Mouse (Mus musculus): Measurements from ENCODE around the gene Cd300lf. TPM values are rescaled to one million over a fixed set of nuclear protein-coding genes. Genes with fewer than 3 reads are reported as not detected.

Gene Cd300lf
- polyA plus RNA-seq, 1 experiment from 2014 or later = 0.22 TPM

- Histone ChIP-seq H3K4me3 (ENCODE audit: low read depth, low read length) (no peak overlapping the region), H3K36me3 (ENCODE audit: control insufficient read depth, insufficient read depth, low read length) (no peaks in the 10 kb centered on the region), H3K4me2 (replicated peaks; ENCODE audit: low read depth, low read length) (no peak overlapping the region), H3K4me1 (replicated peaks; ENCODE audit: control insufficient read depth, insufficient read depth, low read length) (peaks cover 13% of the 10 kb centered on the region), H3K9ac (ENCODE audit: low read depth, low read length) (no peak overlapping the region), H3K27ac (ENCODE audit: low read depth, low read length) (no peak overlapping the region), H3K27me3 (ENCODE audit: control insufficient read depth, insufficient read depth, low read length) (peaks cover 2% of the 10 kb centered on the region; the same call in 1 of the 2 replicates), H3K9me3 (ENCODE audit: control insufficient read depth, low read length) (no peaks in the 10 kb centered on the region)
- DNase-seq (ENCODE audit: low spot score) = peak; percentile 55
- whole genome bisulfite sequencing = 20% methylated on average over 4 of the region's 4 CpGs
- ATAC-seq (ENCODE audit: low FRiP score) = no peak
Measured at GRCm38 (mm10) chr11:115172825-115173287, 39.1 kb upstream of the Cd300lf start.

GRCm38 (mm10) chr11:115171125-115171524, 37.3 kb upstream of the Cd300lf start:
- H3K9ac ChIP-seq (ENCODE audit: low read depth, low read length) = no peak overlapping the region
- peaks cover 8% of the 10 kb centered on the region for H3K4me1 ChIP-seq (replicated peaks; ENCODE audit: control insufficient read depth, insufficient read depth, low read length)
- peaks cover 2% of the 10 kb centered on the region; the same call in 1 of the 2 replicates for H3K27me3 ChIP-seq (ENCODE audit: control insufficient read depth, insufficient read depth, low read length)
- no peak overlapping the region for H3K4me3 ChIP-seq (ENCODE audit: low read depth, low read length)
- H3K9me3 ChIP-seq (ENCODE audit: control insufficient read depth, low read length) = no peaks in the 10 kb centered on the region
- H3K4me2 ChIP-seq (replicated peaks; ENCODE audit: low read depth, low read length) = no peak overlapping the region
- H3K27ac ChIP-seq (ENCODE audit: low read depth, low read length) = no peak overlapping the region
- no peak for DNase-seq (ENCODE audit: low spot score)
- H3K36me3 ChIP-seq (ENCODE audit: control insufficient read depth, insufficient read depth, low read length) = no peaks in the 10 kb centered on the region
- WGBS = 41% methylated on average over 8 of the region's 8 CpGs
- ATAC-seq (ENCODE audit: low FRiP score) = no peak

GRCm38 (mm10) chr11:115169430-115169829, 35.6 kb upstream of the Cd300lf start:
- no peak for ATAC-seq (ENCODE audit: low FRiP score)
- Histone ChIP-seq H3K4me2 (replicated peaks; ENCODE audit: low read depth, low read length) (no peak overlapping the region), H3K27me3 (ENCODE audit: control insufficient read depth, insufficient read depth, low read length) (peaks cover 8% of the 10 kb centered on the region), H3K4me3 (ENCODE audit: low read depth, low read length) (no peak overlapping the region), H3K9ac (ENCODE audit: low read depth, low read length) (no peak overlapping the region), H3K36me3 (ENCODE audit: control insufficient read depth, insufficient read depth, low read length) (no peaks in the 10 kb centered on the region), H3K9me3 (ENCODE audit: control insufficient read depth, low read length) (no peaks in the 10 kb centered on the region), H3K4me1 (replicated peaks; ENCODE audit: control insufficient read depth, insufficient read depth, low read length) (peaks cover 11% of the 10 kb centered on the region), H3K27ac (ENCODE audit: low read depth, low read length) (no peak overlapping the region)
- no peak for DNase-seq (ENCODE audit: low spot score)
- WGBS = 87% methylated on average over 4 of the region's 4 CpGs

- Histone ChIP-seq H3K4me2 (replicated peaks; ENCODE audit: low read depth, low read length) (no peak overlapping the region), H3K4me1 (replicated peaks; ENCODE audit: control insufficient read depth, insufficient read depth, low read length) (peaks cover 13% of the 10 kb centered on the region), H3K27me3 (ENCODE audit: control insufficient read depth, insufficient read depth, low read length) (peaks cover 15% of the 10 kb centered on the region), H3K27ac (ENCODE audit: low read depth, low read length) (no peak overlapping the region), H3K9me3 (ENCODE audit: control insufficient read depth, low read length) (no peaks in the 10 kb centered on the region), H3K36me3 (ENCODE audit: control insufficient read depth, insufficient read depth, low read length) (no peaks in the 10 kb centered on the region), H3K9ac (ENCODE audit: low read depth, low read length) (0 out of 2 replicates have a peak overlapping the region, but pooled peaks have one; percentile 8), H3K4me3 (ENCODE audit: low read depth, low read length) (no peak overlapping the region)
- DNase-seq (ENCODE audit: low spot score) (no peak), ATAC-seq (ENCODE audit: low FRiP score) (no peak)
- WGBS = 83% methylated on average over 8 of the region's 8 CpGs
Measured at GRCm38 (mm10) chr11:115167631-115168249, 33.9 kb upstream of the Cd300lf start.

- Histone ChIP-seq H3K4me3 (ENCODE audit: low read depth, low read length) (no peak overlapping the region), H3K9me3 (ENCODE audit: control insufficient read depth, low read length) (no peaks in the 10 kb centered on the region), H3K9ac (ENCODE audit: low read depth, low read length) (no peak overlapping the region), H3K27me3 (ENCODE audit: control insufficient read depth, insufficient read depth, low read length) (peaks cover 20% of the 10 kb centered on the region), H3K4me1 (replicated peaks; ENCODE audit: control insufficient read depth, insufficient read depth, low read length) (peaks cover 12% of the 10 kb centered on the region), H3K27ac (ENCODE audit: low read depth, low read length) (no peak overlapping the region), H3K36me3 (ENCODE audit: control insufficient read depth, insufficient read depth, low read length) (no peaks in the 10 kb centered on the region), H3K4me2 (replicated peaks; ENCODE audit: low read depth, low read length) (no peak overlapping the region)
- 97% methylated on average over 3 of the region's 3 CpGs for WGBS
- ATAC-seq (ENCODE audit: low FRiP score) (no peak), DNase-seq (ENCODE audit: low spot score) (no peak)
Measured at GRCm38 (mm10) chr11:115166776-115167175, 33.0 kb upstream of the Cd300lf start.

GRCm38 (mm10) chr11:115164976-115165374, 31.2 kb upstream of the Cd300lf start:
- peaks cover 13% of the 10 kb centered on the region for H3K4me1 ChIP-seq (replicated peaks; ENCODE audit: control insufficient read depth, insufficient read depth, low read length)
- H3K9ac ChIP-seq (ENCODE audit: low read depth, low read length) = peak overlapping the region; percentile 35
- peak overlapping the region; percentile 90 for H3K4me2 ChIP-seq (replicated peaks; ENCODE audit: low read depth, low read length)
- ATAC-seq (ENCODE audit: low FRiP score) (no peak), DNase-seq (ENCODE audit: low spot score) (no peak)
- no peaks in the 10 kb centered on the region for H3K9me3 ChIP-seq (ENCODE audit: control insufficient read depth, low read length)
- peaks cover 24% of the 10 kb centered on the region for H3K27me3 ChIP-seq (ENCODE audit: control insufficient read depth, insufficient read depth, low read length)
- H3K4me3 ChIP-seq (ENCODE audit: low read depth, low read length) = peak overlapping the region; percentile 59
- no peaks in the 10 kb centered on the region for H3K36me3 ChIP-seq (ENCODE audit: control insufficient read depth, insufficient read depth, low read length)
- H3K27ac ChIP-seq (ENCODE audit: low read depth, low read length) = no peak overlapping the region
- under 1% methylated on average over 9 of the region's 9 CpGs for WGBS

GRCm38 (mm10) chr11:115164341-115164975, 30.7 kb upstream of the Cd300lf start:
- H3K36me3 ChIP-seq (ENCODE audit: control insufficient read depth, insufficient read depth, low read length) = no peaks in the 10 kb centered on the region
- ATAC-seq (ENCODE audit: low FRiP score) (no peak), DNase-seq (ENCODE audit: low spot score) (no peak)
- no peak overlapping the region for H3K27ac ChIP-seq (ENCODE audit: low read depth, low read length)
- H3K9me3 ChIP-seq (ENCODE audit: control insufficient read depth, low read length) = no peaks in the 10 kb centered on the region
- H3K4me2 ChIP-seq (replicated peaks; ENCODE audit: low read depth, low read length) = peak overlapping the region; percentile 90
- H3K9ac ChIP-seq (ENCODE audit: low read depth, low read length) = peak overlapping the region; percentile 35
- peaks cover 24% of the 10 kb centered on the region for H3K27me3 ChIP-seq (ENCODE audit: control insufficient read depth, insufficient read depth, low read length)
- 0% methylated on average over 14 of the region's 14 CpGs for WGBS
- H3K4me3 ChIP-seq (ENCODE audit: low read depth, low read length) = peak overlapping the region; percentile 59
- H3K4me1 ChIP-seq (replicated peaks; ENCODE audit: control insufficient read depth, insufficient read depth, low read length) = peaks cover 13% of the 10 kb centered on the region

- Histone ChIP-seq H3K4me3 (ENCODE audit: low read depth, low read length) (peak overlapping the region; percentile 59), H3K4me1 (replicated peaks; ENCODE audit: control insufficient read depth, insufficient read depth, low read length) (peaks cover 13% of the 10 kb centered on the region), H3K9ac (ENCODE audit: low read depth, low read length) (peak overlapping the region; percentile 46), H3K36me3 (ENCODE audit: control insufficient read depth, insufficient read depth, low read length) (no peaks in the 10 kb centered on the region), H3K27me3 (ENCODE audit: control insufficient read depth, insufficient read depth, low read length) (peaks cover 24% of the 10 kb centered on the region), H3K27ac (ENCODE audit: low read depth, low read length) (no peak overlapping the region), H3K4me2 (replicated peaks; ENCODE audit: low read depth, low read length) (peak overlapping the region; percentile 90), H3K9me3 (ENCODE audit: control insufficient read depth, low read length) (no peaks in the 10 kb centered on the region)
- peak; percentile 41 for ATAC-seq (ENCODE audit: low FRiP score)
- peak; percentile 72 for DNase-seq (ENCODE audit: low spot score)
- under 1% methylated on average over 47 of the region's 47 CpGs for WGBS
Measured at GRCm38 (mm10) chr11:115163568-115164150, 29.9 kb upstream of the Cd300lf start.

Data from hindbrain, embryonic 11.5 days (tissue).